Mouse (Mus musculus): ENCODE data around the gene Tiam1.

Tiam1 gene

DNA sequence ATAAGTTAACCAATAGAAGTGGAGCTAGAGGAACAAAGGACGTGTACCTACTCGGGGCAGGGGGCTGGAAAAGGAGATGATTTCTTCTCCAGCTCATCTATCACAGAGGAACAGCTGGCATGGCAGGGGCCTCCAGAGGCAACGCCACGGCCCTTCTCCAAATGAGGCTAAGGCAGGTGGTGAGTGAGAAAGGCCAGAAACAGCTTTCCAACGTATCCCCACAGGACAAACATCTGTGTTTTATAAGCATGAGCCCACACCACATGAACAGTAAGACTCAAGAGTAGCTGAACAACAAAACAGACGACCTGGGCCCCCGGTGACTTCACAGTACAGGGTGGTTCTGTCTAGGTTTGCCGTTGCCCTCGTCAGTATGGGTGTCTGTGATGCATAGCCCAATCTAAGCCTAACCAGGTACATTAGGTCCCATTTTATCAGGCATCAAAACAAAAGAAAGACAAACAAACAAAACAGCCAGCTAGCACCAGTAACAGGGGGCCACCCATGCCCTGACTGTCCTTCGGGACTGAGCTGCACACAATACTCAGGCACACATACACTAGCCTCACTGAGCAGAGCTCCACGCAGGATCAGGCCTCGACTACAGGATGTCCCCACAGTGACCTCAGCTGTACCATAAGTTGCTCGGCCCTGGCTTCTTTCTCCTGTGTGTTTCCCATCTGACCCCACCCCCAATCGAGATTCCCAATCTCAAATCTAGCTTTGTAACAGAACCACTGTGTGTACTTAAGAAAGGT, 260.9 kb downstream of the Tiam1 start:
- no peak for ATAC-seq (ENCODE audit: low TSS enrichment)

DNA sequence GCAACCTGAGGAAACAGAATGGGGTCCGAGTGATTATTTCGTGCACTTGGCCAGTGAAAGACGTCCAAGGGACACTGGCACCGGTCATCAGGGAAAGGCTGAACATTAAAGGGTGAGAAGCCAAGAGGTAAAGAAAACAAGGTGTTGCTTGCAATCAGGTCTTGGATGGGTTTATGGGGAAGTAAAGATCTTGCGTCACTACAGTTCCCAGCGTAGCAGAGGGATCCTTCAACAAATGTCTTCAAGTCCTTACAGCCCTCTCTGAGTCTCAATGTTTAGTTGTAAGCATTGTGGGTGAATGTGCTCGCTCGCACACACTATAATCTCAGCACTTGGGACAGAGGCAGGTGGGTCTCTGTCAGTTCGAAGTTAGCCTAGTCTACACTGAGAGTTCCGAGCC, 266.4 kb downstream of the Tiam1 start:
- no peak for ATAC-seq (ENCODE audit: low TSS enrichment)

DNA sequence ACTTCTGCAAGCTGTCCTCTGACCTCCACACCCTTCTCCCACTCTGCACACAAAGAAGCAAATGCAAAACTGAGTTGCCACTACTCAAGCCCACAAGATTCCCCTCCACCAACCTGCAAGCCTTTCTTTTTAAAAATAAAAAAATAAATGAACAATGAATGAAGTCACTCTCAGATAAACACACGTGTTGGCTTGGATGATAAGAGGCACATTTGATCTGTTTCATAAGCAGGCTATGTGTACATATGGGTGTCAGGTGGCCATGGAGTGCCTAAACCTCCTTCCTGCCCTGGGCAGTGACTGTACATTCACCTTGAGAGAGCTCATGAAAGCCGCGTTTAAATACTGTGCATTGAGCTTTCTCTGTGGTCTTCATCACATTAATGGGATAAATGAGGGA, 267.5 kb downstream of the Tiam1 start:
- no peak for ATAC-seq (ENCODE audit: low TSS enrichment)

DNA sequence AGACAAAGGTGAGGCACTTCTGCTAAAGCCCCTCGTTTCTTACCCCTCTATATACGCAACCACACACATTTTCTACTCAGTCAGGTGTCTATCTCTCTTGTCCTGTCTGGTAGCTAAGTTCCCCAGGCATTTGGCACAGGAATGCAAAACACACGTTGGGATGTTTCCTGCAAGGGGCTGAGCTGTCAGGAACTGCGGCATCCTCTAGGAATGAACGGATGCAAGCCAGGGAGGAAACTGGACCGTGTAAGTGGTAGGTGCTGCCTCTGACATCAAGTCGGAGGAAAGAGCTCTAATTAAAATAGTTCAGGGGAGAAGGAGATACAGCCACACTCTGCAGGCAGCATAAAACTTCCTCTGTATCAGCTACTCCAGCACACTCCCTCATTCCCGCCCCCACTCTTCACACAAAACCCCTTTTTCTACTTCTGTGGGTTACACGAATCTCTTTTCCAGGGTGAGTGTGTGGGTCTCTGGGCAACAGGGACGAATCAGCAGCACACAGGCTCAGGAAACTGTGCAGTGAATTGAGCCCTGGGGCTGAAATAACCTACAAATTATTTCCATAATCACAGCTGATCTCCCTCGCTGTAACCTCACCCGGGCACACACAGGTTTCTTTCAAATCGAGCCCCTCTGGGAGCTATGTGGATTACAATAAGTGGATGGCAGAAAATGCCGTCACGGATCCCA, 269.4 kb downstream of the Tiam1 start:
- ATAC-seq (ENCODE audit: low TSS enrichment) = peak; percentile 79

DNA sequence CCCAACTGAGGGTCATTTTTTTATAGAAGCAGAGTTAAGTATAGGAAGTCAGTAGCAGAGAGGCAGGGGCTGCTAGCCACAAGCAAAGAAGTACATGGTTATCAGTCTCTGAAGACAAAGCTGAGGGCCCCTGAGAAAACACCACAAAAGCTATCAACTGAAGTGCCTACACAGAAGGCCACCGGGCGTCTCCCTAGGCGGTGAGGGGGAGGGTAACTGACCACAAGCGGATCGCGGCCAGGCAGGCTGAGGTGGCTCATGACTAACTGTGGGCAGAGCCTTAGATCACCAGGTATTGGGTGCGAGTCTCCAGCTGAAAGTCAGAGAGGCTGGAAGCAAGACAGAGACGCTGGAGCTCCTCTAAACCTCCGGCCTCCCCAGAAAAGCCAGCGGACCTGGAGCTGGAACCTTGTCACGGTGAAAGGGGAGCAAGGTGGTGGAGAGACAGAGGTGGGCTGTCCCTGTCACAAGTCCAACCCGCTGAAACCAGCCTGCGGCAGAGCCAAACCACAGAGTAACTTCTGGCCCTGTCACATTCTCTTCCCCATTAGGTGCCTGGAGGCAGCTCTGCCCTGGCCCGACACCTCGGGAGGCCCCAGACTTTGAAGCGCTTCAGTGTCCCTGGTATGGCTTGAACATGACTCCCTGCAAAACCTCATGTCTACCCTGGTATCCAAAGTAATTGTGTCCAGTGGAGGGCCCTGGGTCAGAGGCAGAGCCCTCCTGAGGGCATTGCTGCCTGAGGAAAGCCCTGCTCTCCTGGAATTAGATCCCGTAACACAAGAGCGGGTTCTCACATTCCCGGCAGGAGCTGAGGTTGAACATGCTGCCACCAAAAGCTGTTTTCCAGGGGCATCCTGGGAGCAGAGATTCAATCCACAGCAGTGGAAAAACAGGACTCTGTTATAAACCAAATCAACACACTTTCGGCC, 271.3 kb downstream of the Tiam1 start:
- ATAC-seq (ENCODE audit: low TSS enrichment) = no peak

DNA sequence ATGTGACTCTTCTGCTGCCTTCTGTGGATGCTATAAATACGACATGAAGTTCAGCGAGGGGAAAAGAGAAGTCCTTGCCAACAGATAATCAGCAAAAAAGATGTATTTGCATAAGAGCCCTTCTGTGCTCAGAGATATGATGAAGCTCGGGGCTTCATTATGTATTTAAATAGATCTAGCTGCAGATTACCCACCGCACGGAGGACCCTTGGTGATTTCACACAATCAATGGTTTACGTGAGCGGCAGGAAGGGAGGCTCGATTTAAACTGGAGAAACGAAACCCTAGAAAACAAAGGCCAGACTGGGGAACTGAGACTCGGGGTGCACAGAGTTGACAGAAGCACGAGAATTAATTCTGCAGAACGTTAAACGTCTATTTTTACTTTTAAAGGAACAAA, 272.2 kb downstream of the Tiam1 start:
- no peak; the same call in 1 of the 2 replicates for ATAC-seq (ENCODE audit: low TSS enrichment)

DNA sequence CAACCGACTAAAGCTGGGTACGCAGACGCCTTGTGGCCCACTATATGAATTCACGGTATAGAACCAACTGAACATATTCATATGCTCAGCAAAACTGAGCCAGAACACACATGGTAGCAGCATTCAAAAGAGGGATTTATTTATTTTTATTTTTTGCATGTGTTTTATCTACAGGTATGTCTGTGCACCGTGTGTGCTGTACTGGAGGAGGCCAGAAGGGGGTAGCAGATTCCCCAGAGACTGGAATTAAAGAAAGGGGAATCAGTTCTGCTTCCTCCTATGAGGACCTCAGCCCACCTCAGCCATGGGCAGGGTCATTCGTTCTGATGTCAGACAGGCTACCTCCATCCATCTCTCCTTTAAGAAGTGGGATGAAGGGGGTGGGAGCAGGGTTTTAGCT, 273.5 kb downstream of the Tiam1 start:
- ATAC-seq (ENCODE audit: low TSS enrichment) = no peak

DNA sequence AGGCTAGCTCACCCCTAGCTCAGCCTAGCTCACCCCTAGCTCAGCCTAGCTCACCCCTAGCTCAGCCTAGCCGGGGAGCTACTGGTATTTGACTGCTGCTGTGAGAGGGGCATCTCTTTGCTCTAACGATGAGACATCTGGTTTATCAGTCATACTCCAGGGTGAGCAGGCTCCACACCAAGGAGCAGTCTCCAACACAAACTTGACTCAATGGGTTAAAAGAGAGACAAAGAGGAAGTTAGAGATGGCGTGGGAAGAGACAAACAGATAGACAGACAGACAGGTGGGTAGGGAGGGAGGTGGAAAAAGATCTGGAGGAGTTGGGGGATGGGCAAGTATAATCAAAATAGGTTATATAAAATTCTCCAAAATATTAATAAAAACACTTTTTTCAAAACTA, 275.1 kb downstream of the Tiam1 start:
- no peak for ATAC-seq (ENCODE audit: low TSS enrichment)

DNA sequence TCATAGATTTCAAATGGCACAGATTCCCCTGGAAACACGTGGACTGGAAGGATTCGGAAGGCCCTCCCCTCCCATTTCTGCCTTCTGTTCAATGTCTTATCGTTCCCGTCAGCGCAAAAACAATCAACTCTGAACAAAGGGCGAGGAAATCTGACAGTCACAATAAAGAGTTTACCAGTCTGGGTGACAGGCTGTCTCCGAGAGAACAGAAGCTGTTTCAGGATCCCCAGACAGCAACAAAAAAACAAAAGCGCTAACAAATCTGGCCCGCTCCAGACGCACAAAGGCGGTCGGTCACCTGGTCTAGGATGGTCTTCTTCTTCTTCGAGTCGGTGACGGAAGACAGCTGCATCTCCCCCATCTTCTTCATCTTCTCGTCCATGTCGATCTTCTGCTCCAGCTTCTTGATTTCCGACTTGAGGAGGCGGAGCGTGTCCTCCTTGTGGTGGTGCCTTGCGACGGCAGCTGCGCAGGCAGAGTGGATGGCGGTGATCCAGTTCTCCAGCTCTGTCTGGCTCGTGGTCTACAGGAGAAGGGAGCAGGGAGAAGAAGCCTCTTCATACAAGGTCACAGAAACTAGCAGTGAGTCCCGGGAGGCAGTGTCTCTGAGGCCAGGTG, 276.2 kb downstream of the Tiam1 start:
- ATAC-seq (ENCODE audit: low TSS enrichment) = peak; percentile 72

DNA sequence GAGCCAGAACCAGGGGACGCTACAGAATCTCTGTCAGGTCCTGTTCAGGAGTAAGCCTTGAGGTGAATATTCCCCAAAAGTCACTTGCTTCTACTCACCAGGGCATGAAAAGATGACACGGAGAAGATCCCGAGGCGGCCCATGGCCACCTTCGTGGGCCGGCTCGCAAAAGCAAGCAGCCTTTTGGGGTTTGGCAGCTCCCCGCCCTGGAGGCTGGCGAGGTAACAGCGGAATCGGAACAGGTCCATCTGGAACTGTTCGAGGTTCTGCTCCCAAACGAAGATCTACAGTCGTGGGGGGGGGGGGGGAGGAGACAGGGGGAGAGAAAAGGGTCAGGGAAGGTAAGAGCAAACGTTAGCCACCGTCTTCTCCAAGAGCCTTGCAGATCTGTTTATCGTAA, 278.4 kb downstream of the Tiam1 start:
- no peak for ATAC-seq (ENCODE audit: low TSS enrichment)

DNA sequence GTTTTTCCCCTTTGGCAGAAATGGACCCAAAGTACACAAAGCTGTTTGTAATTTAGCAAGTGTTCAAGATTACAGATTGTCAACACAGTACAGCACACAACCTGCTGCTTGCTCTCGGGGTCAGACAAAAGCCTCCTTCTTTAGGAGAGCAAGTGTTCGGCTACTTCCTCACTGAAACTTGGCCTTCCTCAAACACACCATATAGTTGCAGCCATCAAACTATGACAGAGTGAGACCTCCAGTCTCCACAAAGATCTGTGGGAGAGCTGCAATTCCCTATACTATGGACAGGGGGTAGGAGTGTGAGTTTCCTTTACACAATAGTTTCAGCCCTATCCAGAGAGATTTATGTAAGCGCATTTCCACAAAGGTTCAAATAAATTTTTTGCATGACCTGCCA, 278.9 kb downstream of the Tiam1 start:
- no peak for ATAC-seq (ENCODE audit: low TSS enrichment)

DNA sequence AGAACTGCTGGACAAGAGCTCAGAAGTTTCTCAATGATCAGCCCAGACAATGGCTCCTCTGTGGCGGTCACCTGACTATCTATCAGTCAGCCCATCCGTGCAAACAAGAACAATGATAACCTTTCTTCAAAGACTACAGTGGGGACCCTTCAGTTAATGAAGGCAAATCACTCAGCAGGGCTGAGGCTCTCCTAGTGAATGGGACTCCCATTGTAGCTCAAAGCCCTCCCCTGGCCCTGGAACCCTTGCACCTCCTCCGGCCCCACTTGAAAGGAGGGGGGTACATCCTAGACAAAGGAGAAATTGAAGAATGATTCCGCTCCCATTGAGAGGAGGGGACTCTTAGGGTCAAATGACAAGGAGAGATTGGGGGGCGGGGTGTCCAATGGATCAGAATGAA, 280.3 kb downstream of the Tiam1 start:
- ATAC-seq (ENCODE audit: low TSS enrichment) = no peak

DNA sequence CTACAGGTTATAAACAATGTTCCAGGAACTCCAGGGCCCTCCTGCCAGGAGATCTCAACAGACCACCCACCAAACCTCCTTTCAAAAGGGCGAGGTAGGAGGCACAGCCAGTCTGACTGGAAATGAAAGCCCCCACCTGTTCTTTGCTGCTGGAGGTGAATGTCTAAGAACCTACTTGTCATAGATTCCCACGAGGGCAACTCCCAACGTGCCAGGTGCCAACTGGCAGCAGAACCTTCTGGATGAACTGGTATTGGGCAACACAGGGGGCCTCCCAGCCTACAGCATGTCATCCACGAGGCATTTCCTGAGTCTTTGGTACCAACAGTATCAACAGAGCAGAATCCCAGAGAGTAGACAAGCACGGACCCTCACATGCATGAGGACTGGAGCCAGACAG, 282.0 kb downstream of the Tiam1 start:
- ATAC-seq (ENCODE audit: low TSS enrichment) = no peak

DNA sequence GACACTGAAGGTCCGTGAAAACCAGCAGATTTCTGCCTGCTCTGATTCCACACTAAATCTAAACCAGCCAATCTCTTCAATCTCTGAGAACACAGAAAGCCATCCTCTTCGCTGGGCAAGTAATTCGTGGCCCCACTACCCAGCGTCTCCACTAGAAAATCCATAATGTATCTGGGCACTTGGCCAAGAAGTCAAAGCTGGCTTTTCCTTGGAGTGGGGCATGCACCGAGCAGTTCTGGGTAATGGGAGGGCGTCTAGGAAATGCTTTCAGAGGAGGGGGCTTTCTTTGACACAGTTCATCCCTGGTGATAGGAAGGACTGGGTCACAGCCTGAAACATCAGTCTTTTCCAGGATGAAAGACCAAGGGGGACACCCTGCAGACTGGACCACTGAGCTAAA, 282.9 kb downstream of the Tiam1 start:
- ATAC-seq (ENCODE audit: low TSS enrichment) = no peak

DNA sequence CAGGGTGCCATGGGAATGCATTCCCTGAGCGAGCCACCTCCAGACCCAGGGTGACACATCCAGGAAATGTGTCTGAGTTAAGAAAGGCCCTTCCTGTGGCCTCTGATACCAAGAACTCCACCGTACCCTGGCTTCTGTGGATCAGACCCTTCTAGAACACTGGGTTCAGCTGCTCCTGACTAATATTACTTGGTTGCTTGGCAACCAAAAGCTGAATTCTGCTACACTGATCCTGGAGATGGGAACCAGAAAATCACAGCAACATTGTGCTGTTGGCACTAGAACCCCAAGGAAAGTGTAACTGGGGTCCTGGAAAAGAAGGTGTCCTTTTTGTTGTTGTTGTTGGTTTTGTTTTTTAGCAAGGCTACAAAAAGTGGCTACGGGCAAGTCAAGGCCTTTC, 285.9 kb downstream of the Tiam1 start:
- ATAC-seq (ENCODE audit: low TSS enrichment) = no peak

DNA sequence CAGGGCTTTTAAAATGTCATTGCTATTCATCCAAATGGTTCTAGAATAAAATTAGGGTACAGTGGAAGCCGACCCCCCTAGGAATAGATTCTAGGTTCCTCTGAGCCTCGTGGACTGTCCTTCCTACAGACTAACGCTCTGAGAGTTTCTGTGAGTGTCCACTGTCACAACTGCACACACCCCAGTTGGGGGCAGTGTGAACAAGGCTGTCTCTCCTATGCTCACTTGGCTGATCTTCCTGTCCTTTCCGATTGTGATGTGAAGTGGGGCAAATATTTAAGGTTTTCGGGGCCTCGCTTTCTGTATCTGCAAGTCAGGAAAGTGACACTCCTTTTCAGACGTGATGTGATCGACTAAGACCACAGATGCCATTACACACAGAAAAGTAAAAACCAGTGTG, 288.8 kb downstream of the Tiam1 start:
- peak; percentile 72; the same call in 1 of the 2 replicates for ATAC-seq (ENCODE audit: low TSS enrichment)

DNA sequence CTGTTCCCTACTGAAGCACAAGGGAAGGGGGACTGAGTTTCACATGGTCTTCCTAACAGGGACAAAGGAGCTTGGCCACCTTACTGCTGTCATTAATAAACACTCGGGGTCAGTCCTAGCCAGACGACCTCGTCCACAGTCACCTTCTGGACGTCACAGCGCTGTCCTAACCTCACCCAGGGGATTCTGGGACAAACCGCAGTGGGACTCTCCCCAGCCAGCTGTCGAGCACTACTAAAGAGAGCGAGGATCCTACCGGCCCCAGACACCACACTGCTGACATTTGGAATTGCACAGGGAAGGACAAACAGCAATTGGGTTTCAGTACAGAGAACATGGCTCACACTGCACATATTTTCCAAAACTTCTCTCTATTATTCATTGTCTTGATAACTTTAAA, 292.2 kb downstream of the Tiam1 start:
- ATAC-seq (ENCODE audit: low TSS enrichment) = no peak

DNA sequence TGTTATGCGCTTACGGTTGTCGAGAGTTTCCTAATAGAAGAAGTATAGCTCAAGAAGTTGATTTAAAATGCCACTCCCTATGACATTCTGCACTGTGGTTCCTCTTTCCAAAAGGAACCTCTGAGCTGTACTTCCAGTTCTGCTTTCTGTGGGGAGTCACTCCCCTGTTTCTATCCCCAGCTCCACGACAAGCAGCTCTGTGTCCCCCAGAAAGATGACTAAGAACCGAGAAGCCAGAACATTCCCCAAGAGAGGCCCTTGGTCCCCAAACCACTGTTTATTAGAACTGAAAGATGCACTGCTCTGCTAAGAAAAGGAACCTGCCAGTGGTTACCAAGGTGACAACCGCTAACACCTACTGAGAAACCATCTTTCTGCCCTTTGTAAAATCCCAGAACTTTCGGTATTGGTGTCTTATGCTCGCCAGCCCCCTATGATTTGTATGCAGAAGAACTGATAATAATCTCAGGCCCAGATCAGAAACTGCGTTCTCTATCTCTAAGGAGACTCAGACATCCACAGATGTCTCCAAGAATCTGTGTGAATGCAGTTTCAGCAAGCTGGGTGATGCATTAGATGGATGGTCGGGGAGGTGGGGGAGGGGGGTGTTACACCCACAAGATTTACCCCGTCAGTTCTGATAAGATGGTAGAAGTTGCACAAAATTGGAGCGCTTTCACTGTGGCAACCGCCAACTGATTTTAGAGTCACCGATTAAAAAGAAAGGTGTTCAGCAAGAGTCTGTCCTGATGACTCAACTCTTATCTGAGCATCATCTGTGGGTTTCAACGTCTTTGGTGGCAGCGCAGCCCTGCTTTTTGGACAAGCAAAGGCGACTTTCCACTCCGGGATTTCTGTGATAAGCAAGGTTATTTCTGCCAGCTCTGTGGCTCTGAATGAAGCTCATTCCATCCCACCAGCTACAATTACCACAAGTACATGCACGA, 294.6 kb downstream of the Tiam1 start:
- no peak; the same call in 1 of the 2 replicates for ATAC-seq (ENCODE audit: low TSS enrichment)

DNA sequence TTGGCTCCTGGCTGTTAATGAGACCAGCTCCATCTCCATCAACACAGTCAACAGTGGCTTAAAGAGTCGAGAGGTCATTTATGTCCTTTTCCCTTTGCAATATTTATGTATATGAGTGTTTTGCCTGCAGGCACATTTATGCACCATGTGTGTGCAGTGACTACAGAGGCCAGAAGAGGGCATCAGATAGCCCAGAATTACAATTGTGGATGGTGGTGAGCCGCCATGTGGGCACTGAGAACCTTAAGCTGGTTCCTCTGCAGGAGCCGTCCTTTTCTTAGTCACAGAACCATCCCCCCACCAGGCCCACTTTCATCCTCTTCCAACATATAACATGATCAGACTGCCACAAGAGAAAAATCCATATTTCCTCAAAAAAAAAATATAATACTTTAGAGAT, 295.4 kb downstream of the Tiam1 start:
- no peak for ATAC-seq (ENCODE audit: low TSS enrichment)

DNA sequence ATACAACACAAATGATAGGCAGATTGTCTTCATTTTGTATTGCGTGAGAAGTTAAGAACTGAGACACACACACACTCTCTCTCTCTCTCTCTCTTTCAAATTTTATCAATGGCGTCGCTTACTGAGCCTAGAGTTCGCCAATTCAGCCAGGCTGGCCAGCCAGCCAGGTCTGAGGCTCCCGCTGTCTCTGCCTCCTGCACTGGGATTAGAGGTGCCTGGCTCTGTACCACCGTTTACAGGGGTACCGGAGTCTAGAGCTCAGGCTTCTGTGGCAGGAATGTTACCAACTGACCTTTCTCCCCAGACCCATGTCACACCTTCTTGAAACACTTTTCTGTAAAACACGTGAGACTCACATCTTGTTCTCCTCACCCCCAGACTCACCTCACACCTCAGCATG, 298.1 kb downstream of the Tiam1 start:
- ATAC-seq (ENCODE audit: low TSS enrichment) = no peak

DNA sequence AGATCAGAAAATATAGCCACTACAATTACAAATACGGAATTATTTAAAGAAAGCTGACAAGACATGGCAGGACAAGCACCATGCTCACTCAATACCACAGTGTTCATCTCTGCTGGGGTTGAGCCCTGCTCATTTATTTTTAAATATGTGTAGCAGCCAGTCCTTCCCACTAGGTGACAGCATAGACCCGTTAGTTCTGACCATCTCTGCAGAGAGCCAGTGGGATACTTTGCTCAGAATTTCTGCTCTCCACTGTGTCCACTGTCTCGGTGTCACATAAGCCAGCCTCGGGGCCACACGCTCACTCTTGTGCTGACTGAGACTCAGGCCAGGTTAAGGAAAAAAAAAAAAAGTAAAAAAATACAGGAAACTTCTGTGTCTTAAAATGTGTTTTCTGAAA, 299.0 kb downstream of the Tiam1 start:
- ATAC-seq (ENCODE audit: low TSS enrichment) = peak; percentile 86
